Mouse (Mus musculus): ENCODE data around the gene Tmem274. TPM values are rescaled to one million over a fixed set of nuclear protein-coding genes. Genes with fewer than 3 reads are reported as not detected.

Gene Tmem274
- polyA plus RNA-seq, 1 experiment from 2014 or later: not detected

DNA sequence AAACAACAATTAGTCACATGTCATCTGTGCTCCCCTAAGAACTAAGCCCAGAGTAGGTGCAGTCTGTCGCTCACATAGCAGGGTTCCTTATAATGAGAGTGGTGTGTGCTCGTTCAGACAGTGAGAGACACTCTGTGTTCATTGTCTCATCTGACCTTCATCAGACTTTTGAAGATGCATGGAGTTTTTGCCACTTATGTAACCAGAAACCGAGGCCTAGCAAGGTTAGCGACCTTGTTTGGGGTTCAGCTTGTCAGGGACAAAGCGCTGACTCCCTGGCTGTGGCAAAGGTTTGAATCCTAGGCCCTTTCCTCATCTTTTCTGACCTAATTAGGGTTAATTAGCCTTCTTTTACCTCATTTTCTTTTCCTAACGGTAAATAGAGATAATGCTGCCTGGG lies 46.8 kb downstream of the Tmem274 start:
- ATAC-seq (ENCODE audit: insufficient read depth, low FRiP score, low TSS enrichment) (no peak), DNase-seq (ENCODE audit: low spot score) (no peak)
- H3K27ac ChIP-seq (ENCODE audit: low read depth, low read length): no peak overlapping the region
- H3K4me3 ChIP-seq (ENCODE audit: low read depth, low read length): no peak overlapping the region
- no peak overlapping the region for H3K9ac ChIP-seq (ENCODE audit: low read length)
- no peak overlapping the region for H3K4me2 ChIP-seq (ENCODE audit: low read depth)
- H3K27me3 ChIP-seq (ENCODE audit: control insufficient read depth, insufficient read depth, low read length): no peaks in the 10 kb centered on the region
- H3K9me3 ChIP-seq (ENCODE audit: control insufficient read depth, low read length): no peaks in the 10 kb centered on the region
- WGBS: 82% methylated on average over 6 of the region's 6 CpGs
- 0 out of 2 replicates have a peak, but pooled peaks cover 2% of the 10 kb centered on the region for H3K36me3 ChIP-seq (ENCODE audit: control insufficient read depth, insufficient read depth, low read length)
- H3K4me1 ChIP-seq (ENCODE audit: control insufficient read depth, insufficient read depth, low read length): peaks cover 18% of the 10 kb centered on the region

GRCm38 (mm10) chr4:149525170-149525569 lies 48.0 kb downstream of the Tmem274 start:
- ATAC-seq (ENCODE audit: insufficient read depth, low FRiP score, low TSS enrichment): no peak
- Histone ChIP-seq H3K9me3 (ENCODE audit: control insufficient read depth, low read length) (no peaks in the 10 kb centered on the region), H3K27ac (ENCODE audit: low read depth, low read length) (no peak overlapping the region), H3K4me3 (ENCODE audit: low read depth, low read length) (no peak overlapping the region), H3K4me2 (ENCODE audit: low read depth) (no peak overlapping the region), H3K4me1 (ENCODE audit: control insufficient read depth, insufficient read depth, low read length) (peaks cover 13% of the 10 kb centered on the region), H3K27me3 (ENCODE audit: control insufficient read depth, insufficient read depth, low read length) (no peaks in the 10 kb centered on the region), H3K9ac (ENCODE audit: low read length) (no peak overlapping the region), H3K36me3 (ENCODE audit: control insufficient read depth, insufficient read depth, low read length) (0 out of 2 replicates have a peak, but pooled peaks cover 2% of the 10 kb centered on the region)
- DNase-seq (ENCODE audit: low spot score): no peak
- WGBS: 89% methylated on average over 4 of the region's 4 CpGs

DNA sequence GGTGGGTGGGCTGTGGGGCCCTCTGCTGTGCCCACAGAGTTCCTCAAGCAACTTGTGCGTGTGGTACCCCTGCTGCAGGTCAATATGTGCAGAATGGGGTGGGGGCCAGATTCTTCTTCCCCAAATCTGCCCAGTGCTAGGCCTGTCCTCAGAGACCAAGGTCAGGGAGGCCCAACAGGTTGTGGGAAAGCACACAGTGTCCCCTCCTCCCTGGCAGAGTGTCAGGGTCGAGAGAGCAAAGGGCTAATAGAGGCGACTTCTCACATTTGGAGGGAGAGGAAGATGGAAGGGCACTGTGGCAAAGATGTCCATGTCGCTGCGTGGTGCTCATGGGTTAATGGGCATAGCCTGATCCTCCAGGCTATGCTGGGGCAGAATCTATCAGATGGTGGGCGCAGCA lies 48.6 kb downstream of the Tmem274 start:
- Histone ChIP-seq H3K36me3 (ENCODE audit: control insufficient read depth, insufficient read depth, low read length) (0 out of 2 replicates have a peak, but pooled peaks cover 2% of the 10 kb centered on the region), H3K4me2 (ENCODE audit: low read depth) (no peak overlapping the region), H3K9ac (ENCODE audit: low read length) (no peak overlapping the region), H3K27me3 (ENCODE audit: control insufficient read depth, insufficient read depth, low read length) (no peaks in the 10 kb centered on the region), H3K4me1 (ENCODE audit: control insufficient read depth, insufficient read depth, low read length) (peaks cover 13% of the 10 kb centered on the region), H3K4me3 (ENCODE audit: low read depth, low read length) (no peak overlapping the region), H3K27ac (ENCODE audit: low read depth, low read length) (no peak overlapping the region), H3K9me3 (ENCODE audit: control insufficient read depth, low read length) (no peaks in the 10 kb centered on the region)
- 65% methylated on average over 6 of the region's 6 CpGs for WGBS
- DNase-seq (ENCODE audit: low spot score): no peak
- no peak for ATAC-seq (ENCODE audit: insufficient read depth, low FRiP score, low TSS enrichment)

- H3K9me3 ChIP-seq (ENCODE audit: control insufficient read depth, low read length): no peaks in the 10 kb centered on the region
- H3K27ac ChIP-seq (ENCODE audit: low read depth, low read length): no peak overlapping the region
- DNase-seq (ENCODE audit: low spot score): no peak
- no peak for ATAC-seq (ENCODE audit: insufficient read depth, low FRiP score, low TSS enrichment)
- WGBS: 39% methylated on average over 7 of the region's 7 CpGs
- H3K9ac ChIP-seq (ENCODE audit: low read length): no peak overlapping the region
- H3K4me1 ChIP-seq (ENCODE audit: control insufficient read depth, insufficient read depth, low read length): peaks cover 13% of the 10 kb centered on the region
- H3K36me3 ChIP-seq (ENCODE audit: control insufficient read depth, insufficient read depth, low read length): 0 out of 2 replicates have a peak, but pooled peaks cover 2% of the 10 kb centered on the region
- no peaks in the 10 kb centered on the region for H3K27me3 ChIP-seq (ENCODE audit: control insufficient read depth, insufficient read depth, low read length)
- no peak overlapping the region for H3K4me3 ChIP-seq (ENCODE audit: low read depth, low read length)
- no peak overlapping the region for H3K4me2 ChIP-seq (ENCODE audit: low read depth)
Measured at GRCm38 (mm10) chr4:149526330-149526729, 49.2 kb downstream of the Tmem274 start.

GRCm38 (mm10) chr4:149527621-149528354 lies 50.6 kb downstream of the Tmem274 start:
- H3K4me1 ChIP-seq (ENCODE audit: control insufficient read depth, insufficient read depth, low read length): peaks cover 13% of the 10 kb centered on the region
- H3K9ac ChIP-seq (ENCODE audit: low read length): no peak overlapping the region
- 0 out of 2 replicates have a peak, but pooled peaks cover 2% of the 10 kb centered on the region for H3K36me3 ChIP-seq (ENCODE audit: control insufficient read depth, insufficient read depth, low read length)
- H3K9me3 ChIP-seq (ENCODE audit: control insufficient read depth, low read length): no peaks in the 10 kb centered on the region
- DNase-seq (ENCODE audit: low spot score) (no peak), ATAC-seq (ENCODE audit: insufficient read depth, low FRiP score, low TSS enrichment) (no peak)
- no peak overlapping the region for H3K4me2 ChIP-seq (ENCODE audit: low read depth)
- WGBS: 73% methylated on average over 15 of the region's 15 CpGs
- H3K27ac ChIP-seq (ENCODE audit: low read depth, low read length): no peak overlapping the region
- no peaks in the 10 kb centered on the region for H3K27me3 ChIP-seq (ENCODE audit: control insufficient read depth, insufficient read depth, low read length)
- H3K4me3 ChIP-seq (ENCODE audit: low read depth, low read length): no peak overlapping the region

- Histone ChIP-seq H3K27ac (ENCODE audit: low read depth, low read length) (no peak overlapping the region), H3K9me3 (ENCODE audit: control insufficient read depth, low read length) (no peaks in the 10 kb centered on the region), H3K4me1 (ENCODE audit: control insufficient read depth, insufficient read depth, low read length) (peaks cover 13% of the 10 kb centered on the region), H3K27me3 (ENCODE audit: control insufficient read depth, insufficient read depth, low read length) (no peaks in the 10 kb centered on the region), H3K4me2 (ENCODE audit: low read depth) (no peak overlapping the region), H3K36me3 (ENCODE audit: control insufficient read depth, insufficient read depth, low read length) (0 out of 2 replicates have a peak, but pooled peaks cover 2% of the 10 kb centered on the region), H3K9ac (ENCODE audit: low read length) (no peak overlapping the region), H3K4me3 (ENCODE audit: low read depth, low read length) (no peak overlapping the region)
- ATAC-seq (ENCODE audit: insufficient read depth, low FRiP score, low TSS enrichment) (no peak), DNase-seq (ENCODE audit: low spot score) (no peak)
- WGBS: 71% methylated on average over 6 of the region's 6 CpGs
Measured at GRCm38 (mm10) chr4:149529691-149530090, 52.5 kb downstream of the Tmem274 start.

Other genes starting within 250 kb of the Tmem274 start
- 99.2 and 104 TPM in 2 replicates for gene Kif1b, start 169.7 kb upstream of the Tmem274 start, polyA plus RNA-seq (2014; fragmentation: Nextera tagmentation; extraction: Ambion mirVana)
- 61.4 and 68.8 TPM in 2 replicates for gene Ube4b, start 50.6 kb upstream of the Tmem274 start, polyA plus RNA-seq (2014; fragmentation: Nextera tagmentation; extraction: Ambion mirVana)
- gene Rbp7, start 22.4 kb upstream of the Tmem274 start, polyA plus RNA-seq (2014; fragmentation: Nextera tagmentation; extraction: Ambion mirVana): not detected in 2 replicates
- gene Nmnat1, start 7.8 kb downstream of the Tmem274 start, polyA plus RNA-seq (2014; fragmentation: Nextera tagmentation; extraction: Ambion mirVana): 14.6 and 14.9 TPM in 2 replicates
- 49.4 and 59.3 TPM in 2 replicates for gene Lzic, start 7.9 kb downstream of the Tmem274 start, polyA plus RNA-seq (2014; fragmentation: Nextera tagmentation; extraction: Ambion mirVana)
- gene Ctnnbip1, start 40.9 kb downstream of the Tmem274 start, polyA plus RNA-seq (2014; fragmentation: Nextera tagmentation; extraction: Ambion mirVana): 54.9 and 67.7 TPM in 2 replicates
- 48.6 and 59.9 TPM in 2 replicates for gene Clstn1, start 109.1 kb downstream of the Tmem274 start, polyA plus RNA-seq (2014; fragmentation: Nextera tagmentation; extraction: Ambion mirVana)
- 10.8 and 15.0 TPM in 2 replicates for gene Pik3cd, start 225.2 kb downstream of the Tmem274 start, polyA plus RNA-seq (2014; fragmentation: Nextera tagmentation; extraction: Ambion mirVana)